Mouse (Mus musculus) neural tube, postnatal 0 days (tissue): ENCODE results near the gene Gart. TPM values are rescaled to one million over a fixed set of nuclear protein-coding genes. Genes with fewer than 3 reads are reported as not detected.

Source experiments
- polyA plus RNA-seq: library from polyadenylated mRNA; unstranded; fragments of >200 nt; fragmentation: Nextera tagmentation; extraction: Ambion mirVana; gene quantifications from 2 replicates; pipeline ENCODE4 v1.2.1, GENCODE M21; 2015

The Gart gene
- polyA plus RNA-seq = 45.5 and 47.5 TPM in 2 replicates

DNA sequence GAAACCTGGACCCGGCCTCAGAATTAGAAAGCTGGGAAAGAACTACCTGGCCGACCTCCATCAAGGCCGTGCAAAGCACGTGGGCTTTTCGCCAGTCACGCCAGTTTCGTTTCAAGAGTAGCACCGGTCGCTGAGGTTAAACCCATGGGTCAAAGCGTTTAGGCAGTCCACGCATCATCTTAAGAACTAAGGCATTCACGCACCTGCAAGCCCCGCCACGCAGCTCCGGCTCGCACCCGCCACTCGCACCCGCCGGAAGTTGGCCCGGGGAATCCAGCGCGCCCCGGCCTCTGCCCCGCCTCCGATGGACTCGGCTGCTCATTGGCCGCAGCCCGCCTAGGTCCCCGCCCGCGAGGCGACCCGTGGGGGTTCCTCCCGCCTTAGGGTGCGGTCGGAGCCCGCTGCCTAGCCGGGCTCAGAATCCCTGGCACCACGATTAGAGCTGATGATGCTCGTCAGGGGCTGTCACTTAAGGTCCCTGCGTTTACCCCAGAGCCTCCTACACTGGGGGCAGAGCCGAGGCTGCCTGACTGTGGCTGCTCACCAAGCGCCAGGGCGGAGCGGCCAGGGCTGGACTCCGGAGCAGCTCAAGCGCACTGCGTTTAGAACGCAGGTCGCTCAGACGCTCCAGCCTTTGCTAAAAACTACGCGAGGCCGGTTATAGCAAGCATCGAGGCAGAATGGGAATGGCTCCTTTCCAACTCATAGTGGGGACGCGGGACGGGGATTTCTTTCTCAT lies at the start of gene Gart:
TSS of gene Gart (minus strand) at position 272 of the 739 bp plus-strand sequence.

DNA sequence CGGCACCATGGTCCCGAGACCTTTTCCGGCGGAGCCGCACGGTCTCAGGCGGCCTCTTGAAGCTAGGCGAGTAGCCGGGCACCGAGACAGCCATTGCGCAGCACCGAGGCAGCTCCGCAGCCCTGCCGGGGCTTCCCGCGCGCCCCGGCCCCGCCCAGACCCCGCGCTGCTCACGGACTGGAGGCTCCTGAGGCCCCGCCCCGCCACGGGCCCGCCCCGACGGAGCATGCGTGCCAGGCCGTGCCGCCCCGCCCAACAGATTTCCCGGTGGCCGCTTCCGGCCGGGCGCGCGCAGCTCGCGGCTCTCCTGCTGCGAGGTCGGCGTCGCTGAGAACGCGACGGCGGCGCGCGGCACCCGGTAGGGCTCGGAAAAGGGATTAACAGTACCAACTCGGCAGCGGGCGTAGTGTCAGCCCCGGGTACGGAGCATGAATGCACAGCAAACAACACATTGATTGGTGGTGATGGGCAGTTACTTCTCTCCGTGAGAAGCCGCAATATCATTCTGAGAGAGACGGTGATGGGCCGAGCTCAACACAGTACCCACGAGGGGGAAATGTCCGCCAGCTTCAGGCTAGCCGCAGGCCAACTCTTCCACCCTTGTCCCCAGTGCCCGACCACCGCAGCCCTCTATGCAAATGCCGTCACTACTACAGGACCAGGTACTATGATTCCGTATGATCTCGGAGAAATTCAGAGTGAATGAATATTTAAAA lies 42.0 kb upstream of the Gart start, which contains the start of gene Donson:
TSS of gene Donson (minus strand) at position 152 of the 716 bp plus-strand sequence.

DNA sequence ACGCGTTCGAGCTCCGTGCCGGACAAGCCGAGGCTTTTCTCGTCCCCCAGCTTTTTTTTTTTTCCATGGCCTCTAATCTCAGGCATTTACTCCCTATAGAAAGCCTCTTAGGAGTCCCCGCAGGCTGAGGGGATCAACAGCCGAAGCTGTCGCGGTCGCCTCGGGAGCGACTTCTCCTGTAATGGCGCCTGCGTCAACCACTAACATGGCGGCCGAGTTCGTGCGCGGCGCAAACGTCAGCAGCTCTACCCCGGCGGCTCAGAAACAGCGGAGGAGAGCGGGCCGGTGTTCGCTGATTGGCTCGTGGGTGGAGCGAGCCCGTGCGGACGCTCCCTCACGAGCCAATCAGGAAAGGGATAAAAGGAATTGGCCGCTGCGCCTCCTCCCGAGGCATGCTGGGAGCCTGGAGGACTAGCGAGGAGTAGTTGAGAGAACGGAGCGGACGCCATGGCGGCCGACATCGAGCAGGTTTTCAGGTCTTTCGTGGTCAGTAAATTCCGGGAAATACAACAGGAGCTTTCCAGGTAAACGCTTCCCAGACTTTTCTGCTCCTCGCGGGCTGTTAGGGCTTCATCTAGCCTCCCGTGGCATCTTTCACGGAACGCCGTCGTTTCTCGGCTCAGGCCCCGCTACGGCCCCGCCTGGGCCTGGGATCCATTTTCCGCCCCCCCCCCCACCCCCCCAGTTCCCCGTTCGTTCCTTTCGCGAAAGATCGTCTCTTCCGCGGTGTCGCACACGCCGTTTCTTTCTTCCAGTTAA lies 888 bp upstream of the Gart start, which contains the start of gene Son:
TSS of gene Son (plus strand) at position 46 of the 759 bp plus-strand sequence.

DNA sequence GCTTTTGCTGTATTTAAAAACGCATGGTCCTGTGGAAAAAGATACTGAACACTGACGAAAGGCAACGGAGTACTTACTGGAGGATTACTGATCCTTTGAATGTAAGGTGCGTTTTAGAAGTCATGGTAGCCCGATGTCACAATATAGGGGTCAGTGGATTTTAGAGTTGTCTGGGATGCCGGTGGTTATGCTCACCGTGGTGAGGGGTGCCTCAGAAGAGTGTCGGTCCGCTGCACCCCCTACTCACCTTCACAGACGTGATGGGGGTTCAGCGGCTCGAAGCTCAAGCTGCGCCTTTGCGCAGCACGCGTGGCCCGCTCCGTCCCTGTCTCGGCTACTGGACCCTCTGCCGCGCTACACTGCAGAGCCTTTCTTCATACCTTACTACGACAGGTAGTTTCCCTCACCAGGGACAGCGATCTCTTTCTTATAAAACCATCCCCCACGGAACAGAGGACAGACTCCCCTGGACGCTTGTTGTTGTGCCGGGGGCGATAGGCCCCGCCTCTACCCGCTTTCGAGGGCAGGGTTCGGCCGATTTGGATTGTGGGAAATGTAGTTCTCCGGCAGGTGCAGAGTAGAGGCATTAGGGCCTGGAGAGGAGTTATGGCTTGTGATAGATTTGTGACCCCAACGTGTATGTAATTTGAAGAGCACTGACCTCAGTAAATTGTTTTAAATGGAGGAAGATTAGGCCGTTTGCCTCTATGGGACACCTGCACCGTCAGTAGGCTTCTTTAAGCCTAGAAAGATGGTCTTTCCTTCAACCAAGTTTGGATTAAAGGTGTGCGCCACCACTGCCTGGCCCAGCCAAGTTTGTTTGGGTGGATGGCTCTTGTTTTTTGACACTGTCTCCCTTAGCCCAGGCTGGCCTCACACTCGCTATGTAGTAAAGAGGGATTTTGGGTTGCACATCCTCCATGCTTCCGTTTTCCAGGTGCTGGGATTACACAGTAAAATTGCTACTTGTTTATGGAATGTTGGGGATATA lies 27.9 kb downstream of the Gart start, which contains the start of gene Dnajc28:
TSS of gene Dnajc28 (minus strand) at position 516 of the 991 bp plus-strand sequence.

DNA sequence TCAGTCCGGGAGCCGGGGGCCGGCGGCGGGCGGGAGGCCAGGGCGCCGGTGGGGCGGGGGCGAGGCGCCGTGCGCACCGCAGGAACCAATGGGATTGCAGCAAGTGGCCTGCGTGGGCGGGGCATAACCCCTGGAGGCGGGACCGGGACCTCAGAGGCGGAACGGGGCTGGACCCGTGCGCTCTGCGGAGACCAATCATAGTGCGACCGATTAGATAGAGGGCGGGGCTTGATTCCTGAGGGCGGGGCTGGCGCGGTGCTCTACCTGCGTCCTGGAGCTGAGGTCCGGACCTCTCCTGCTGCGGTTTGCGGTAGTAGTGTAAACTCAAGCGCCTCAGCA lies 49.1 kb downstream of the Gart start, which contains the start of gene Tmem50b:
TSS of gene Tmem50b (minus strand) at position 129 of the 339 bp plus-strand sequence.

Other genes starting within 250 kb of the Gart start
- gene Il10rb, start 240.8 kb downstream of the Gart start, polyA plus RNA-seq = 17.0 and 20.5 TPM in 2 replicates
- gene Ifnar1, start 161.7 kb downstream of the Gart start, polyA plus RNA-seq = 31.3 and 33.7 TPM in 2 replicates
- gene Ifngr2, start 99.9 kb downstream of the Gart start, polyA plus RNA-seq = 134 and 141 TPM in 2 replicates
- gene Tmem50b, start 49.2 kb downstream of the Gart start, polyA plus RNA-seq = 115 and 122 TPM in 2 replicates
- 4.6 and 5.2 TPM in 2 replicates for gene Dnajc28, start 27.9 kb downstream of the Gart start, polyA plus RNA-seq
- 89.1 and 95.7 TPM in 2 replicates for gene Son, start 554 bp upstream of the Gart start, polyA plus RNA-seq
- gene Donson, start 41.8 kb upstream of the Gart start, polyA plus RNA-seq = 19.2 and 20.8 TPM in 2 replicates
- 96.0 and 99.4 TPM in 2 replicates for gene Cryzl1, start 82.0 kb upstream of the Gart start, polyA plus RNA-seq
- gene Itsn1, start 82.3 kb upstream of the Gart start, polyA plus RNA-seq = 34.9 and 36.4 TPM in 2 replicates